Mouse (Mus musculus): ENCODE data around the gene Klf3.

DNA sequence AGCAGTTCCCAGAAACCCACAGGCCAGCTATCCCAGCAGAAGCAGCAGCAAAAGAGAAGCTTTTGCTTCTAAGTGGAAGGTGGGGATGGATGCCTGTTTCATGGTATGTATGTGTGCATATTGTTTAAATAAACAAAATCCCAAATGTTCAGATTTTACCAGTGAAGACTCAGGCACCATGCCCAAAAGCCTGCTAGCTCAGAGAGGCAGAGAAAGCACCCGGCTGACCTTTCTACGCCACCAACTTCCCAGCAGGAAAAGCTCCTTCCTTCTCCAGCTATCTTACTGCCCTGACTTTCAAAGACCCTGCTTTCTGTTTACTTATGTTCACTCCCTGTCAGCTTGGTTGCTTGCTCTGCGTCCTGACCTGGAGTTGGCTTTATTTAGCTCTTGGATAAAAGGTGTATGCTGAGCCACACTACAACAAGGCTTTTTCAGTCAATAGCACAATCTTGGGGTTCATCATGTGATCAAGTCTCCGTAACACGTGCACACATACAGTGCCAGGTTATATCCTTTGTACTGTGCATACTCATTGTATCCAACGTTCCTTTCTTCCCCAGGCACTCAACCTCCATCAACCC is 35.9 kb downstream of the Klf3 start:
- TF ChIP-seq CTCF (IDR thresholded peaks at IDR 0.05; ENCODE audit: low read depth, low read length): no peak
- TF ChIP-seq TAL1 (conservative IDR thresholded peaks at IDR 0.05; ENCODE audit: low read depth, low read length): no peak

Measured in G1E (cell line).